Mouse (Mus musculus): ENCODE measurements around the gene Rassf6. TPM values are rescaled to one million over a fixed set of nuclear protein-coding genes. Genes with fewer than 3 reads are reported as not detected.

Rassf6 gene
- total RNA-seq, 2 experiments from 2014 or later, result 3.7 to 7.4 TPM

DNA sequence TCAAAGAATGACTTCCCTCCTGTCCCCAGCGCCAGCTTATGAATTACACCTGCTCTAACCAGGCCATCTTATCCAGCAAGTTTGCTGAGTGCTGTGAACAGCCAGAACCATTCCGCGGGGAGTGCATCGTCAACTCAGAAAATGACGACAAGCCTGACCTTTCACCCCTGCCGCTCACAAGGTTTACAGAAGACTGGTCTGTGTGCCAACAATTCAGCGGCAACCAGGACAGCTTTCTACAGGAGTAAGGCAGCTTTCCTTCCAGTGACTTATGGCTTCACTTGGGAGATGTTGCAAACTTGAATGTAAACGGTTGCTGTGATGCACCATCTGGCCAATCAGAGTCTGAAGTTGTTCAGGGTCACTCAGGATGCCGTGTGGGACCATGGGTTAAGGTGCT is 62.7 kb downstream of the Rassf6 start:
- no peak for DNase-seq (ENCODE audit: low spot score in 2 of 2)

DNA sequence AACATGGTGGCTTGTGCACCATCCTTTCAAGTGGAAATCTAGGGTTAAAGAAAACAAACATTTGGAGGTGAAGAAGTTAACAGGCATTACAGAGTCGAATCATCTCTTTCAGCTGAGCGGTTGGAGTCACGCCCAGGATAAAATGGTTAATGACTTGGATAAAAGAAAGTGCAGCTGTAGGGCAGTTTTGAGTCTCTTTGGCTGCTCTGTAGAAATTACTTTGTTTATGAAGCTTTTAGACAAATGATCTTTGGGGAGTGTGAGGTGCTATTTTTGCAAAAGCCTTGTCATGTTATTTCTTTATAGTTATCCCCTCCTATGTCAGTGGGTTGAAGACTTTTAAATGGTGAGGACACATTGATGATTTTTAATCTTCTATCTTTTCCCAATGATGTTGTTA is 69.2 kb downstream of the Rassf6 start:
- no peak for DNase-seq (ENCODE audit: low spot score in 2 of 2)

DNA sequence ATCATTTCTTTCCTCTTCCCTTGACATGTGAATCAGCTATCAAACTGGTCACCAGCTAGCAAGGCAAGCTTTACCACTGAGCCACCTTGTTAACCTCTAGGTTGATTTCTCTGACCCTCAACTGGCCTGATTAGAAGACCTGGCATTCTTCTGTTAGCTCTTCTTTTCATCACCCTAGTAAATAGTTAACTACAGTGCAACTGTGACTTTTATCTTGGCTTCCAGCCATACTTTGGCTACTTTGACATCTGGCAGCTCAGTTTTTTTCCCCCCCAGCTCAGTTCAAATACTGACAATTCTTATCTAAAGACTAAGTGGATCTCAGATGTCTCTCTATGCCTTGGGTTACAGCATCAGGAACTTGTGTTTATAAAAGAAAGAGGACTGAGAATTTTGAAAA is 72.1 kb downstream of the Rassf6 start:
- no peak for DNase-seq (ENCODE audit: low spot score in 2 of 2)

DNA sequence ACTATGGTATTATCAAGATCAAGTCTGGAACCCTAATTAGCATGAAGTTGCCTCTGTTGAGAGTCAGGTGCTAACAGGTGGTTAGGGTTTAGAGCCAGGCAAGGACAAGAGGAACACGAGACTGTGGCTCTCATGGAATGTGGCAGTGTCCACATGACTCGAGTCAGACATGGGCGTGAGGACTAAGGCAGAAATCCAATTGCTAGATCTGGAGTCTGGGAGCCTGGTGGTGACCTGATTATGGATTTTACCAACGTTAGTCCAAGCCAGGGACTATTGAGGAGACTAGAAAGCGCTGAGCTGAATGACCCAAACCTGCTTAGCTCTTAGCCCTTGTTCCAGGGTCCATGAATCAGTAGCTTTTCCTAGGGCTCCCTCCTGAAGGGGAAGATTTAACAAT is 72.7 kb downstream of the Rassf6 start:
- no peak for DNase-seq (ENCODE audit: low spot score in 2 of 2)

DNA sequence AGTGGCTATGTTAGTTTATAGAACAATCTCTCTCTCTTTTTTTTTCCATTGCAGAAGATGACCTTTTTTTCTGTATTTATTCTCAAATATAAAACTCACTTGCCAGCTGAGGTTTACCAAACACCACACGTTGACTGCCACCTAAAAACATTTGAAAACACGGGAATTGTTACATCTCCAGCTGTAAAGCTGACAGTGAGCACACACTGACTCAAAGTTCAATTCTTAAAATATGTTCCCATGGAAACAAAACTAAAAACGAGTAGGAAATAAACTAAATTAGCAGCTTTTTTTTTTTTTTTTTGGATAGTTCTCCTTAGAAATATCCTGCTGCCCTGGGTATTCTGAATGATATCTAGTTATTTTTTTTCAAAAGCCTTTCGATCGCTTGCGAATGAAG is 75.3 kb downstream of the Rassf6 start:
- no peak for DNase-seq (ENCODE audit: low spot score in 2 of 2)

DNA sequence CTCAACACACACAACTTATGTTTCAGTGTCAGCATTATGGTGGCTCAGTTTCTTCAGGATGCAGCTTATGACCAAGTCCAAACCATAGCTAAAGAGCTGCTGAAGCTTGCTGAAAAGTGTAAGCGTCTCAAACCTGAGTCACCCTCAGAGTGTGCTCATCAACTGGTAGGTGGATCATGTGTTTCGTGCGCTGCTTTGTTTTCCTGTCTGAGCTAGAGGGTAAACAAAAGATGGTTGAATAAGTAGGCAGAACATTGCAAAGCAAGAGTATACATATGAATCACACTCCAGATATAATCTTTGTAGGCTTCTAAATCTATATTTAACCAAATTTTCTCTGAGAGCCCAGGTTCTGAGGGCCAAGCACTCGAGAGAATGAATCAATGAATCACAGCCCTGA is 76.3 kb downstream of the Rassf6 start:
- DNase-seq (ENCODE audit: low spot score in 2 of 2), result no peak

DNA sequence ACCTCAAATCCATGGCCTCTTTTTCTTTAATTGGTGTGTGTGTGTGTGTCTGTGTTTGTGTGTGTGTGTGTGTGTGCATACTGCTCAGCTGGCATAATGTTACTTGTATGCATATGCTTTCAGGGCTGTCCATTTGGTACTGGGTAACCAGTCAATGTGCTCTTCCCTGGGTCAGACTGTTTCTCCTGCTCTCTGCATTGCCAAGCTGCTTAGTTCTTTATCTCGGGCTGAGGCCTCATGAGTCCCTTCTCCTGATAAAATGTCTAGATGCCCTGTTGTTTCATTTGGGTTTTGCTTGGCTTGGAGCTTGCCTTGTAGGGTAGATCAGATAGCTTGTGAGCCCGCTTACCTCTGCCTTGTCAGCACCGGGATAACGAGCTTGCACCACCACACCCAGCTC is 77.6 kb downstream of the Rassf6 start:
- no peak for DNase-seq (ENCODE audit: low spot score in 2 of 2)

DNA sequence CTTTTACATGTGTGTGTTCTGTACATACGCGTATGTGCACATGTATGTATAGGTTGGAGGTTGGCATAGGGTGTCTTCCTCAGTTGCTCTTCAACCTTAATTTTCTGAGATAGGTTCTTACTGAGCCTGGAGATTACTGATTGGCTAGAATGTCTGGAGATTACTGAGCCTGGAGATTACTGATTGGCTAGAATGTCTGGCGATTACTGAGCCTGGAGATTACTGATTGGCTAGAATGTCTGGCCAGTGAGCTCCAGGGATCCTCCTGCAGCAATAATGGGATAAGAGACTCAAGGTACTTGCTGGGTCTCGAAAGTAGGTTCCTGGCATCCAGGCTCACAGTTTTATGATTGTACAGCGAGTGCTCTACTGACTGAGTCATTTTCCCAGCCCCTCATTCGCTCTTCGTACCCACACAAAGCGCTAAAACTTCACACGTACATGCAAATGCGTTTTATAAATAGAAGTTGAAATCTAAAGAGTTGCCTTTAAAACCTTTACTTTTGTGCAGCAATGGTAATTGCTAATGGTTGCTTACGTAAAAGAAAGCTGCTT is 78.7 kb downstream of the Rassf6 start:
- DNase-seq (ENCODE audit: low spot score in 2 of 2), result no peak

DNA sequence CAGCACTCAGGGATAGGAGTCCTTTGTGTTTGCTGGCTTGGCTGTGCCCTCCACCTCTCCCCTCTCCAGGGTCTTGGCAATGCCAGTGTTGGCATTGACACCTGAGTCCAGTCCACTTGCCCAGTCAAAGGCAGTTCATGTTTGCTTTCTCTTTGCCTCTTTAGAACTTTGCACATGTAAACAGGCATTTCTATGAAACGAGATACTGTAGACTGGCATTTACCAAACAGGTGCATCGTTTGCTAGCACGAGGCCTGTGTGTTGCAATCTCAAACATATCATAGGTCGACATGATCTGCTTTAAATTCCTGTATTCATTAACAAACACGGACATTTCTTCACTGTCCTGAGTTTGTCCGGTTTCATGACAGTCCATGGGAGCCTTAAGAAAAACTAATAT is 79.7 kb downstream of the Rassf6 start, which contains the start of gene 5830473C10Rik:
Gene 5830473C10Rik (plus strand): TSS at position 365 of the 400 bp plus-strand sequence.
- no peak for DNase-seq (ENCODE audit: low spot score in 2 of 2)

DNA sequence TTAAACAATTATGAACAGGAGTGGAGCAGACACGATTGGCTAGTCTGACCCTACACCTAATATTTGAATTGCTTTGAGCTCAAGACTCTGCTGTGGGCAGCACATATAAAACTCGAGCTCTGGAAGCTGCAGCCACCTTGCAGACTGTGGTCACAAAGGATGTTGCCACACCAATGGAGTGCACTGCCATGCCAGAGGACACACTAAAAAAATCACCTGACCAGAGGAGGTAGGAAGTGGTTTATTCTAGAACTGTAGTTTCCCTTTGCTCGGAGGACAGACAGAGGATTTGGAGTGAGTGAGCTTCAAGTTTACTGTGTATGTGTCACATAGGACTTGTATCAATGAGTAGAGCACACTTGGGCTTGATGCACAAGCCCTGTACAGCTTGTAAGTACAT is 84.4 kb downstream of the Rassf6 start:
- DNase-seq (ENCODE audit: low spot score in 2 of 2), result no peak

Other genes starting within 250 kb of the Rassf6 start
- gene Alb, start 179.8 kb downstream of the Rassf6 start, total RNA-seq (2021), result 10 to 100 TPM in 1 of 2 experiments, 1 to 10 TPM in 1; 1.3 to 11.4 TPM
- not detected for gene Afp, start 149.9 kb downstream of the Rassf6 start, total RNA-seq (2021)
- under 1 TPM in 1 of 2 experiments, not detected in 1; 0.13 TPM for gene Afm, start 121.7 kb downstream of the Rassf6 start, total RNA-seq (2021)
- not detected for gene 5830473C10Rik, start 79.5 kb downstream of the Rassf6 start, total RNA-seq (2021)
- gene Cxcl5, start 118.7 kb upstream of the Rassf6 start, total RNA-seq (2021), result not detected
- gene Ppbp, start 127.9 kb upstream of the Rassf6 start, total RNA-seq (2021), result 1 to 10 TPM; 2.4 to 7.8 TPM
- 10 to 100 TPM in 1 of 2 experiments, 1 to 10 TPM in 1; 9.7 to 25.7 TPM for gene Pf4, start 131.8 kb upstream of the Rassf6 start, total RNA-seq (2021)
- gene Cxcl3, start 145.4 kb upstream of the Rassf6 start, total RNA-seq (2021), result not detected
- not detected for gene Cxcl15, start 153.9 kb upstream of the Rassf6 start, total RNA-seq (2021)